Mouse (Mus musculus): ENCODE measurements at regions not wholly inside any gene's neighbourhood (a gene's known extent, or its start where the extent isn't known, plus 50 kb on each side); places are given as distances from the start of the nearest gene placed in this dataset.

GRCm38 (mm10) chr10:16742246-16742645 is 980.8 kb upstream of the Cited2 start:
- no peak for DNase-seq (ENCODE audit: low read depth)

GRCm38 (mm10) chr10:16751546-16751945 is 971.5 kb upstream of the Cited2 start:
- DNase-seq (ENCODE audit: low read depth) = no peak

DNA sequence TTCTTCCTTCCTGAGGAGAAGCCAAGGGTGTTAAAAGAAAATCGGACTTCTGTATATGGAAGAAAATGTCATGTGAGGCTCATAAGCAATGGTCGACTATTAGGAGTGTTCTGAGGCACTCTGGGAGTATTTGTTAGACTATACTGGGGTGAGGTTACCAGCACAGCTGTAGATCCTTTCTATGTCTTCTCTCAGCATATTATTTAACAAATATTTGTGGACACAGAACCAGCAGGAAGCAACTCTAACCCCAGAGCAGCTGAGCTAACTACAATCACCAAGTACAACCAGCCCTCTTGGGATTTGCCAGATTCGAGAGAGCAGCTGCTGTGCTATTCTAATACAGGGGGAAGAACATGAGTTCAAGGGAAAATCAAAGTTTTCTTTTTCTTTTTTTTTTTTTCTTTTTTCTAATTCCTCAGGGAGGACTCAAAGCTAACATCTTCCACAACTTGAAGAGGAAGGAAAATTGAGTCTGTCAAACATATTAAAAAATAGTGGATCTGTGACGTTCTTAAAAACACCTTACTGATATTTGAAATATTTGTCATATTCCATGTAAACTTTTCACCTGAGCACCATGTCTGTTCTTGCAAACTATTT is 933.3 kb upstream of the Cited2 start:
- no peak for DNase-seq (ENCODE audit: low read depth)

GRCm38 (mm10) chr10:16803978-16804377 is 919.0 kb upstream of the Cited2 start:
- DNase-seq (ENCODE audit: low read depth) = no peak

DNA sequence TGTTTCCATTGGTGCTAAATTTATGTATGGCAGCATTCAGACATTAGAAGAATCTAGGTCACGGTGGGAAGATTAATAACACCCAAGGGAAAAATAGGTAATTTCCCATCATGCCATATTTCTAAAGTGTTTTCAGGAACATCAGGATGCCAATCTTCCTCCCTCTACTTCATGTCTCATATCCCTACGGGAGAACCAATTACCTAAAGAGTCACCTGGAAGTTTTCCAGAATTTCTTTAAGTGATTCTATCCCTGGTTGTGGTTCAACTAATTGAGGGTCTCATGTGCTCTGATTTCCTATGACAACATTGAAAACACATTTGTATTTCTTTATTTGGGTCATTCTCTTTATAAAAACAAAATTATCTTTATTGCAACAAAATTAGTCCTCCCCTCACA is 912.3 kb upstream of the Cited2 start:
- DNase-seq (ENCODE audit: low read depth) = no peak

DNA sequence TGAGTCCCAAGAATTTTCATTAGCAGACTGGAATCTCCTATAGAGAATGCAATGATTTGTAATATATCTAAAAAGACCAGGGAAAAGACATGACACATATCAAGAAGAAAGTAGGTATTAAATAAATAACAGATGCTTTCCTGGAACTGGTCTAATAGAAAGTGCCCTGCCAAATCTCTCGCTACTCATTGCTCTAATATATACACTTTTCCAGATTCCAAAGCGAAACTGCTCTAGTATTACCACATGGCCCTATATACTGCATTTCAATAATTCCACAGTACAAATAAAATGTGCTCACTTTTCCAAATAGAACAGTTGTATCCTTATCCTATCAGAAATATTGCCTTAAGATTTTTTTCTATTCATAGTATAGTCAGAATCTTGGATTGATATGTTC is 909.0 kb upstream of the Cited2 start:
- no peak for DNase-seq (ENCODE audit: low read depth)

- no peak for DNase-seq (ENCODE audit: low read depth)
Measured at GRCm38 (mm10) chr10:16861534-16861933, 861.5 kb upstream of the Cited2 start.

DNA sequence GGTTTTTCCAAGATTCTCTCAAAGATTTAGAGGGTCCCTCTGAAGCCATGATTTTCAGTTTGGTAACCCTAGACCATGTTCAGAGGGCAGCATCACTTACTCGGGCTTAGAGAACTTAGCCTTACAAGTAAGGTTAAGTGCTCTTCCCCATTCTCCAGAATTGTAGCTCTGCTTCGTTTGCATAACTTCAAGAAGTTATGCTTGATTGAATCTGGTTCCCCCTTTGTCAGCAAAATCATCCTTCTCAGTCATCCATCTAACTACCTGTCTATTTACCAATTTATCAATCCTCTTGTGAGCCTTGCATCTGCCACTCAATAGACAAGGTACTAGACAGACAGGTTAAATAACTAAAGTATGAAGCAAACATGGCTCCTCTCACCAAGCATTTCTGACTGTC is 856.1 kb upstream of the Cited2 start:
- DNase-seq (ENCODE audit: low read depth) = no peak

- DNase-seq (ENCODE audit: low read depth) = no peak
Measured at GRCm38 (mm10) chr10:16874131-16874530, 848.9 kb upstream of the Cited2 start.

GRCm38 (mm10) chr10:16878197-16878596 is 844.8 kb upstream of the Cited2 start:
- no peak for DNase-seq (ENCODE audit: low read depth)

GRCm38 (mm10) chr10:16893316-16893715 is 829.7 kb upstream of the Cited2 start:
- no peak for DNase-seq (ENCODE audit: low read depth)

DNA sequence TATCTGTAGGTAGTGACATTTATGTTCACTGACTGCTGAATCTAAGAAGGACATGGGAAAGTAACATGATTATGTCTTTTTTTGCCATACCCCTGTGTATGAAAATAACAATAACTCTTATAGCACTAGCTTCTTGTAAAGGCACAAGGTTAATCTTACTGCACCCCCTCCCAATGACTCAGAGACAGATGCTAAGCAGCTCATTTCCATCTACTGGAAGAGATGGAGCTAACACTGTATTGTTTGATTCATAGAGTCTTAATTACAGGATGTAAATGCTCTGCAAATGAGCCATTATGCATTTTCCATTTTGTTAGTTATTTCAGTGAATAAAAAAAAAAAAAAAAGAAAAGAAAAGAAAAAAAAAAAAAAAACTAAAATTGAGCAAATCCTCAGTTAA is 827.7 kb upstream of the Cited2 start:
- no peak for DNase-seq (ENCODE audit: low read depth)

GRCm38 (mm10) chr10:16922888-16923287 is 800.1 kb upstream of the Cited2 start:
- no peak for DNase-seq (ENCODE audit: low read depth)

- no peak for DNase-seq (ENCODE audit: low read depth)
Measured at GRCm38 (mm10) chr10:16923851-16924250, 799.2 kb upstream of the Cited2 start.

GRCm38 (mm10) chr10:16937705-16938104 is 785.3 kb upstream of the Cited2 start:
- DNase-seq (ENCODE audit: low read depth) = no peak

DNA sequence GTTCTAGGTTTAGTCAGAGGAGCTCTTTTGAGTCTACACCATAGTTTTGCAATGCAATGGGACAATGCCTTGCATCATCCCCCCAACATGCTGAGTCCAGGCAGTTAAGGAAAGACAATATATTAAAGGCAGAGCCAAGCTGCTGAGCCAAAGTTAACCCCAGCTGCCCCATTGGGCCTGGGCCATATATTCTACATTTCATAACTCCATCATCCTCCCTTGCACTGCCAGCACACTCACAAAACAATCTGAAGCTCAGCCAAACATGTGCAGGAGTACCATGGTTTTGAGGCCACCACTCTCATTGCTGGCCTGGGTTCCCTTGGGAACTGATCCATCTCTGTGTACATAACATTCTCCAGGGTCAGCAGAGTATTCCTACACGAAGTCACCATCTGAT is 771.4 kb upstream of the Cited2 start:
- no peak for DNase-seq (ENCODE audit: low read depth)

- no peak for DNase-seq (ENCODE audit: low read depth)
Measured at GRCm38 (mm10) chr10:16960971-16961370, 762.0 kb upstream of the Cited2 start.

DNA sequence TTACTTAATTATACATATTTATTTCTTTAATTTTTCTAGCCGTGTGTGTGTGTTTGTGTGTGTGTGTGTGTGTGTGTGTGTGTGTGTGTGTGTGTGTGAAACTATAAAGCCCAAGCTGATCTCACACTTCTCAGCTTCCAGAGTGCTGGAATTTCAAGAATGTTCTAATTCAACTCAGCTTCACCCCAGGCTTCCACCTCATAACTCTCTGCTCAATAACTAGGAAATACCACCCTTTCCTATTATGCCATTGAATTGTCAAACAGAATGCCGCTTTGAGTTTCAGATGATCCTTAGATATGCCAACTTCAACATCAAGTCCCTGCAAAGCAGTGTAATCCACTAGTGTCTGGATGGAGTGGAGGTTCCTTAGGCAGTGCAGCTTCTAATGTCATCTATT is 760.6 kb upstream of the Cited2 start:
- no peak for DNase-seq (ENCODE audit: low read depth)

- no peak for DNase-seq (ENCODE audit: low read depth)
Measured at GRCm38 (mm10) chr10:16978770-16979169, 744.2 kb upstream of the Cited2 start.

DNA sequence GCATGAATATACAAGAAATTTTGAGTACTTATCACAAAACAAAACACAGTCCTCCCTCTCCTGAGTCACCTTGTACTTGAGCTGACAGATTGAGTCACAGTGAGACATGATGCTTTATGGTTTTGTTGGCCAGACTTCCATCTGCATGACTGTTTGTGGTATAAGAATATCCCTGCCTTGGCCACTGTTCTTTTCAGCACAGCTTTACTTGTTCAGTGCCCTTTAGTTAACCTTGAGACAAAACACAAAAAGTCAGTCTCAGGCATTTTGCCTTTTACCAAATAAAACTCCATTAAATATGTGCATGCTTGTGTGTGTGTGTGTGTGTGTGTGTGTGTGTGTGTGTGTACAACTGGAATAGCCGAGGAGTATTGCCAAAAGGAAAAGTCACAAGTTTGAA is 732.8 kb upstream of the Cited2 start:
- peak; percentile 66 for DNase-seq (ENCODE audit: low read depth)

DNA sequence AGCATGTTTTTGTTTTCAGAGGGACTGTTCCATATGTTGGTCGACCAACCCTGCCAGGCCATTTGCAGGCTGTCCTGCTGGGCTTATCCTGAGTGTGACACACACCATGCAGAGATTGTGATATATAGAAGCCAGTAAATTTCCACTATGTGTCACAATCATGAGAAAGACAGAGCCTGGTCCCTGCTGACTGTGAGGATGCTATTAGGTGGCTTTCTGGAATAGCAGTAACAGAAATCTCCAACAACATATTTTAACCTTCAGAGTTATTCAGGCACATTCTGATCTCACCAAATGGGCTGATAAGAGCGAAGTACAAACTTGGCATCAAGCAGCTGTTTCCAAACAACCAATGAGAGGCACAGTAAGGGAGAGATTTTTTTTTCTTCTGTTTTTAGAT is 729.2 kb upstream of the Cited2 start:
- DNase-seq (ENCODE audit: low read depth) = no peak

DNA sequence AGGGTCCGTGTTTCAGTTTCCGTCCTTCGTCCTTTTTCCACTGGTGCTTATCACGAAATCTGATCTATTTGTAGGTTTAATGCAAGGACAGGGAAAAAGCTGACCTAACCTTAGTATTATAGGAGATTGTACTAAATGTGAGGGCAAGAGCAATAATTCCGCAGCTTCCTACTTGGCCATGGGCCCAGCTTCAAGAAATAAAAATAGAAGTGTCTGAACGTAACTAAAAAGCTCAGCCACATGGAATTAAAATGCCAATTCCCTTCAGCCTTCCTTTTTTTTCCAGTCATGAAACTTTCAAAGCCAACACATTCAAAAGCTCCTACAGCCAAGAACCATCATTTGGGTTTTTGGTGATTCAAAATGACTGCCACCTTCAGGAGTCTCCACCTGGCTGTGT is 728.5 kb upstream of the Cited2 start:
- DNase-seq (ENCODE audit: low read depth) = no peak

DNA sequence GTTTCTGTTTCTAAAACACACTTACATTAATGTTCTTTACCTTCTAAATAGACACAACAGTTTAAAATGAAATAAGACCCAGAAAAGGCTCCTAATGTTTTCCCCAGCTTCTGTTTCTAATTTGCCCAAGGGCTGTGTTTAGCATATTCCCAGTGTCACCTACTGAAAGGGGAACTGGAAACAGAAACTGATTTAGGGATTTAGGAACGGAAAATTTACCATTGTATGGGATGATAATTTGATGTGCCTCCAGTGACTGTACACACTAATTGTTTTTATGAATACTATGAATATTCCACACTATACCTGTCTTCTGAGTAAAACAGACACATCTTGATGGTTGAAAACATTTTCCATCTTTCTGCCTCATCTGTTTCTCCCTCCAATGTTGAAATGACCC is 728.0 kb upstream of the Cited2 start:
- DNase-seq (ENCODE audit: low read depth) = no peak

DNA sequence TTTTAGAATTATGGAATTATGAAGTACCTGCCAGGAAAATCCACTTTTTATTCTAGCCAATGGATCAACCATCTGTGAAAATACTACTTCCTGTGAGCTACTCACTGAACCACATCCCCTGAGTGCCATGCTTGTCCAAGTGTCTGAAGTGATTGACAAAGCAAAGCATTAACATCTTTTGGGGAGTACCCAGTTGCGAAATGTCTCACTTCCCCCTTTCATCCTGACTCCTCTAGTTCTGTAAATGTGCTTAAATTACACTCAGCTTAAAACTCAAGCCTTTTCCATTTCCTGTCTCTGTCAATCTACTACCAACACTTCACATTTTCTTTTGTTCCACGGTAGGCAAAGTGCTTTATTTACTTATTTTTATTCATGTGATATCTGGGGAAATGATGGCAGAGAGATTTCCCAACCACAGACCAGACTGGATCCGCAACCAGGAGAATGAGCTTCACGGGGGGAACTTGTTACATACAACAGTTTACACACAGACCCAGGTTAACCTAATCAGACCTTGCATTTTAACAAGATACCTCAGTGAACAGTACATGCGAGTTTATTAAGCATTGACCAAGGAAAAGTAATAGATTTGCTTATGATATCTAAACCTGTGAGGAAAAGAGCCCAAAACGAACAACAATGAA is 726.1 kb upstream of the Cited2 start:
- DNase-seq (ENCODE audit: low read depth) = no peak

Data from fibroblast of lung, adult 2 months (primary cell).